Mouse (Mus musculus) limb, embryonic 12.5 days (tissue): Measurements from ENCODE around the gene Sipa1. TPM values are rescaled to one million over a fixed set of nuclear protein-coding genes. Genes with fewer than 3 reads are reported as not detected.

ENCODE experiments used
- ATAC-seq: fragments of 200-750 bp; cut with Nextera tagmentation; 2 replicates; pipeline ENCODE4 v1.8.0; 2017; ENCODE audit warnings: low read depth, moderate TSS enrichment; ENCODE audit not compliant: insufficient number of reproducible peaks, insufficient read depth, low FRiP score, low TSS enrichment
- H3K27ac ChIP-seq: fragments of 300-500 bp; sonication (generic); 2 replicates; pipeline ENCODE4 v1.5.1; 2016; ENCODE audit warnings: mild to moderate bottlenecking, moderate library complexity
- H3K27me3 ChIP-seq: fragments of 300-500 bp; sonication (generic); 2 replicates; pipeline ENCODE4 v1.6.1; 2016; ENCODE audit warnings: mild to moderate bottlenecking, moderate library complexity
- H3K36me3 ChIP-seq: fragments of 300-500 bp; sonication (generic); 2 replicates; pipeline ENCODE4 v1.6.1; 2016; ENCODE audit warnings: mild to moderate bottlenecking, moderate library complexity
- H3K4me1 ChIP-seq: fragments of 300-500 bp; sonication (generic); replicated peaks from 2 replicates; pipeline ENCODE4 v1.6.1; 2016
- H3K4me2 ChIP-seq: fragments of 300-500 bp; sonication (generic); 2 replicates; pipeline ENCODE4 v1.6.1; 2016; ENCODE audit warnings: mild to moderate bottlenecking, moderate library complexity
- H3K4me3 ChIP-seq: fragments of 300-500 bp; sonication (generic); replicated peaks from 2 replicates; pipeline ENCODE4 v1.5.1; 2016; ENCODE audit warnings: mild to moderate bottlenecking
- H3K9ac ChIP-seq: fragments of 300-500 bp; sonication (generic); replicated peaks from 2 replicates; pipeline ENCODE4 v1.6.1; 2016; ENCODE audit warnings: mild to moderate bottlenecking, moderate library complexity
- H3K9me3 ChIP-seq: fragments of 300-500 bp; sonication (generic); 2 replicates; pipeline ENCODE4 v1.6.1; 2016; ENCODE audit warnings: mild to moderate bottlenecking, moderate library complexity
- WGBS: fragments of 180-500 bp; shearing (Covaris S2); methylation state at CpG from one replicate; pipeline ENCODE4 v1.1.7; 2016; 5-methylcytosine and 5-hydroxymethylcytosine counted together
- polyA plus RNA-seq: library from polyadenylated mRNA; unstranded; fragments of >200 nt; fragmentation: Nextera tagmentation; extraction: Ambion mirVana; gene quantifications from 2 replicates; pipeline ENCODE4 v1.2.1, GENCODE M21; 2016

The Sipa1 gene
- polyA plus RNA-seq, 1 experiment from 2014 or later: 26.5 TPM

DNA sequence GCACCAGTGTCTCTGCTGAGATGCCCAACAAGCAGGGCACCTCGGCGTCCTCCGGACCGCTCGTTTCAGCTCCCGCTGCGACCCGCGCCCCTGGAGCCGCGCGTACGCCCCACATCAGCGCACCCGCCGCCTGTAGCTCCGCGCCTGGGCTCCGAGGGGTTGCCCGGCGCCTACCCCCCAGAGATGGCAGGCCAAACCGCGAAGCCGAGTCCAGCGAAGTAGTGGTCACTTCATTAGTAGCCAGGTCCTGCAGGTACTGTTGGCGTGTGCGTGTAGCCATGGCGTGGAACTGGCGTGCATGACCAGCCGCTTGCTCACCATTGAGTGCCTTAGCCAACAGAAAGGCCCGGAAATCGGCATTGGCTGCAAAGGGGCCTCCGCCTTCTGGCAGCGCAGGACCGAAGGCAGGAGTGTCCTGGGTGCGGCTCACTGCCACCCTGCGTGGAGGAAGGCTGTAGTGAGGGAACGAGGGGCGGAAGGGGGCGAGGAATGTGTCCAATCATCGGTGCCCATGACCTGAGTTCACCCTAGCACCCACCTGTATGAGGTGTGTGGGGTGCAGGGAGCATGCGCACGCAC, 8.7 kb downstream of the Sipa1 start:
- Histone ChIP-seq H3K27ac (no peak overlapping the region), H3K27me3 (peaks cover 30% of the 10 kb centered on the region), H3K36me3 (peaks cover 43% of the 10 kb centered on the region), H3K4me1 (peaks cover 24% of the 10 kb centered on the region), H3K9ac (peak overlapping the region; percentile 62), H3K4me2 (peak overlapping the region; percentile 82), H3K9me3 (no peaks in the 10 kb centered on the region), H3K4me3 (peak overlapping the region; percentile 47)
- 5% methylated on average over 43 of the region's 43 CpGs for WGBS
- peak; percentile 53 for ATAC-seq

DNA sequence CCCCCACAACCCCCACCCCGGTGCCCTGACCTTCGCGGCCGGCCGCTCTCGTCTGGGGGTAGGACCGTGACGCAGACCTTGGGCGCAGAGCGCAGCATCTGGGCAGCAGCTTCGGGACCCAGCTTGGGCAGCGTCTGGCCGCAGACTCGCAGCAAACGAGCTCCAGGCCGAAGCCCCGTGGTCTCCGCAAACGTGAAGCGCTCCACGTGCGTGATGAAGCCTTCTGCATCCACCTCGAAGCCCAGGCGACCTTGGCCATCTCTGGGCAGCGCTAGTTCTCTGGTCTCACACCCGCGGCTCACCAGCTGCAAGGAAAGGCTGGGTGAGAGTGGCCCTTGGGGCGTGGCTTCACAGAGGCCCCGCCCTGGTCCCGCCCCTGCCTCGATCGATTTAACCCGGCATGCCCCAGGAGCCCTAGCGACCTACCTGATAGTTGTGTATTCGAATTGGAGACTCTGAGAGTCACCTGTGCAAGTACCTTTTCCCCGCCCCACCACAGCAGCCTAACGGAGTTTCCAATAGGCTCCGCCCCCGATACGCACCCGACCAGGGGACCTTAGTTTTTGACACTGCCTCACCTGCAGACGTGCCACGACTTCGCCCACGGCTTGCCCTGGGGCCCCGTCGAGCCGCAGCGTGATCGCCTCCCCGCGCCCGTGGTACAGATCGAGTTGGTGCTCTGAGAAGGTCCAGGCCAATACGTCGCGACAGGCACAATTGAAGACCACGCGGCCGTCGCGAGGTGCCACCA, 9.4 kb downstream of the Sipa1 start:
- Histone ChIP-seq H3K4me2 (peak overlapping the region; percentile 82), H3K27ac (no peak overlapping the region), H3K27me3 (peaks cover 30% of the 10 kb centered on the region), H3K4me3 (peak overlapping the region; percentile 47), H3K9me3 (no peaks in the 10 kb centered on the region), H3K9ac (peak overlapping the region; percentile 62), H3K4me1 (peaks cover 29% of the 10 kb centered on the region), H3K36me3 (peaks cover 39% of the 10 kb centered on the region)
- WGBS: 3% methylated on average over 62 of the region's 62 CpGs
- peak; percentile 30 for ATAC-seq

GRCm38 (mm10) chr19:5652570-5652969, 10.9 kb downstream of the Sipa1 start:
- Histone ChIP-seq H3K36me3 (peaks cover 41% of the 10 kb centered on the region), H3K4me1 (peaks cover 40% of the 10 kb centered on the region)

DNA sequence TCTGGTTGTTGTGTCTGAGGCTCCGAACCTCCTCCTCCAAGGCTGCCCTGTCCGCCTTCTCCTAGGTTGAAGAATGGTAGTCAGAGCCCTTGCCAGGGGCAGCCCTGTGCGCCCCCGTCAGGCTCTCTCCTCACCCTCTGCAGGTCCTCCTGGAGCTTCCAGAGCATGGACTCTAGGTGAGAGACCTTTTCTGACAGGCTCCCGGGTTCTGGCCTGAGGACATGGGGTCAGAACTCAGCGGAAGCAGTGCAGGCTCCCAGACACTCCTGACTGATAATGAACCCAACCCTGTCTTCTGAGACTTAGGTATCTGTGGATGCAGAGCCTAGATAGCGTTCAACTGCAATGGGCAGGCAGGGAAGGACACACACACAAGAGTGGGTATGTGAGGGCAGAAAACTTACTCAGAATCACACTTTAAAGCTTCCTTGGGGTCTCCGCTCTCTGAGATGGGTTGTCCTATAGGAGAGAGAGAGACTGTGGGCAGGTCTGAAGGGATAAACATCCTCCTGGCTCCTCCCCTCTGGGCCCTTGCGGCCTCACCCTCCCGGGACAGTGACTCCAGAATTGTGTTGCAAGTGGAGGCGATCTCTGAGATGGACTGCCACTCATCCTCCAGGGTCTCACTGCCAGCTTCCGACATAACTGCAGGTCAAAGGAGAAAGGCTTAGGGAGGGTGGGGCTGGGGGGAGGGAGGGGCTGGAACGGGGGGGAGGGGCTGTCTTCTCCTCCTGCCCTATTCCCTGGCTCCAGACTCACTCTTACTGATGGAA, 11.8 kb downstream of the Sipa1 start:
- Histone ChIP-seq H3K9me3 (no peaks in the 10 kb centered on the region), H3K9ac (0 out of 2 replicates have a peak overlapping the region, but pooled peaks have one; percentile 12), H3K4me2 (no peak overlapping the region), H3K27me3 (peaks cover 30% of the 10 kb centered on the region), H3K36me3 (peaks cover 47% of the 10 kb centered on the region), H3K4me3 (no peak overlapping the region), H3K4me1 (peaks cover 40% of the 10 kb centered on the region), H3K27ac (no peak overlapping the region)
- 59% methylated on average over 12 of the region's 13 CpGs for WGBS
- no peak for ATAC-seq

More at GRCm38 (mm10) chr19:5652570-5652969, 10.9 kb downstream of the Sipa1 start:
- no peak overlapping the region for H3K9ac ChIP-seq
- 74% methylated on average over 6 of the region's 6 CpGs for WGBS
- no peak for ATAC-seq
- H3K4me2 ChIP-seq: no peak overlapping the region
- no peak overlapping the region for H3K27ac ChIP-seq
- H3K9me3 ChIP-seq: no peaks in the 10 kb centered on the region
- H3K27me3 ChIP-seq: peaks cover 30% of the 10 kb centered on the region
- no peak overlapping the region for H3K4me3 ChIP-seq

DNA sequence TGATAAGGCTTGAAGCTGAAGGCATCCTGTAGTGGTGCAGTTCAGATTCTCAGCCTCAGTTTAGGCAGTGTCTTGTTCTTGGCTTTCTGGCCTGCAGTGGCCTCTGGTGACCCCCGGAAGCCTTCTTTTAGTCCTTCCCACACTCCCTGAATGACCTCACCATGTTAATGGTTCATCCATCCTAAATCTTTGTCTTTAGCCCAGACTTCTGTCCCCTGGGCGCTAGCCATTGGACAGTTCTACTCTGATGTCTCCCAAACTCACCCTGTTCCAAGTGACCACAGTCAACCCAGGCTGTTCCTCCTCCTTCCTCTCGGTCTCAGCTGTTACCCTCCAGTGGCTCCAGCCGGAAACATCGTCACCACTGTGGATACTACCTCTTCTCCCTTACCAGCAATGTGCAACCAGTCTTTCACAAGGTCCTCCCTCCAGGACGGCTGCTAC, 14.2 kb downstream of the Sipa1 start:
- Histone ChIP-seq H3K27ac (peak overlapping the region; percentile 89), H3K4me3 (peak overlapping the region; percentile 29), H3K27me3 (peaks cover 7% of the 10 kb centered on the region), H3K9ac (peak overlapping the region; percentile 13; the same call in 1 of the 2 replicates), H3K4me1 (peaks cover 22% of the 10 kb centered on the region), H3K9me3 (no peaks in the 10 kb centered on the region), H3K36me3 (peaks cover 62% of the 10 kb centered on the region), H3K4me2 (peak overlapping the region; percentile 58)
- 67% methylated on average over 6 of the region's 6 CpGs for WGBS
- no peak for ATAC-seq

GRCm38 (mm10) chr19:5648401-5649297, 14.9 kb downstream of the Sipa1 start:
- H3K4me1 ChIP-seq: peaks cover 16% of the 10 kb centered on the region; the same call in 1 of the 2 replicates
- peak; percentile 84 for ATAC-seq
- H3K4me2 ChIP-seq: peak overlapping the region; percentile 58
- 11% methylated on average over 26 of the region's 26 CpGs for WGBS
- peak overlapping the region; percentile 13 for H3K9ac ChIP-seq
- peak overlapping the region; percentile 89 for H3K27ac ChIP-seq
- H3K4me3 ChIP-seq: peak overlapping the region; percentile 29
- H3K36me3 ChIP-seq: peaks cover 69% of the 10 kb centered on the region
- no peaks in the 10 kb centered on the region for H3K9me3 ChIP-seq
- peaks cover 2% of the 10 kb centered on the region; the same call in 1 of the 2 replicates for H3K27me3 ChIP-seq

DNA sequence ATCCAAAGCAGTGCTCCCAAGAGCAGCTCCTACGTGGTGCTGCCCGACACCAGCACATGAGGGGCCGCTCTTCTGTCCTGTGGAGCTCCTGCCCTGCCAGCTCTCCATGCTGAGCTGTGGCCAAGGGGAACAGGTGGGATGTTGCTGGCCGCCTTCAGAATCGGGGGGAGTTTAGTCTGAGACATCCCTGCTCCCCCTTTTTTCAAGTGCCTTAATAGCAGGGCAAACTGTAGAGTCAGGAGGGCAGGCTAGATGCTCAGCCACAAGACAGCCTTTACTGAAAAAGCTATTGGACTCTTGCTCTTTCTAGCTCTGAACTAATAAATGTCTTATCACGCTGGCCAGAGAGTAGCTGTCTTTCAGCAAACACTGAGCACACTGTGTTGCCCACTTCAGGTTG, 15.7 kb downstream of the Sipa1 start:
- Histone ChIP-seq H3K27me3 (no peaks in the 10 kb centered on the region), H3K4me3 (no peak overlapping the region), H3K4me1 (peaks cover 16% of the 10 kb centered on the region; the same call in 1 of the 2 replicates), H3K36me3 (peaks cover 75% of the 10 kb centered on the region), H3K27ac (peak overlapping the region; percentile 89; the same call in 1 of the 2 replicates), H3K9ac (0 out of 2 replicates have a peak overlapping the region, but pooled peaks have one; percentile 0), H3K4me2 (no peak overlapping the region), H3K9me3 (no peaks in the 10 kb centered on the region)
- 95% methylated on average over 6 of the region's 6 CpGs for WGBS
- no peak for ATAC-seq

DNA sequence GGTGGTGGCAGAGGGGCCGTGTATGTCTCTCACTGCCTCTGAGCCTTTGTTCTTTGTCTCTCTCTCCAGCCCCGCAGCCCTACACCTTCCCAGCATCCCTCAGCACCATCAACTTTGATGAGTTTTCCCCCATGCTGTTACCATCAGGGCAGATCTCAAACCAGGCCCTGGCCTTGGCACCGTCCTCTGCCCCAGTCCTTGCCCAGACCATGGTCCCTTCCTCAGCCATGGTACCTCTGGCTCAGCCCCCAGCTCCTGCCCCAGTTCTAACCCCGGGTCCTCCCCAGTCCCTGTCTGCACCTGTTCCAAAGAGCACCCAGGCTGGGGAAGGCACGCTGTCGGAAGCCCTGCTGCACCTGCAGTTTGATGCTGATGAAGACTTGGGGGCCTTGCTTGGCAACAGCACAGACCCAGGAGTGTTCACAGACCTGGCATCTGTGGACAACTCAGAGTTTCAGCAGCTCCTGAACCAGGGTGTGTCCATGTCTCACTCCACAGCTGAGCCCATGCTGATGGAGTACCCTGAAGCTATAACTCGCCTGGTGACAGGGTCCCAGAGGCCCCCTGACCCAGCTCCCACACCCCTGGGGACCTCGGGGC, 16.7 kb downstream of the Sipa1 start:
- no peak overlapping the region for H3K4me2 ChIP-seq
- no peak overlapping the region for H3K4me3 ChIP-seq
- WGBS: 90% methylated on average over 8 of the region's 8 CpGs
- peaks cover 78% of the 10 kb centered on the region for H3K36me3 ChIP-seq
- H3K9ac ChIP-seq: no peak overlapping the region
- H3K9me3 ChIP-seq: no peaks in the 10 kb centered on the region
- peaks cover 16% of the 10 kb centered on the region; the same call in 1 of the 2 replicates for H3K4me1 ChIP-seq
- no peak for ATAC-seq
- H3K27me3 ChIP-seq: no peaks in the 10 kb centered on the region
- H3K27ac ChIP-seq: no peak overlapping the region

- no peak overlapping the region for H3K4me3 ChIP-seq
- peaks cover 16% of the 10 kb centered on the region; the same call in 1 of the 2 replicates for H3K4me1 ChIP-seq
- H3K4me2 ChIP-seq: no peak overlapping the region
- 95% methylated on average over 9 of the region's 9 CpGs for WGBS
- H3K9me3 ChIP-seq: no peaks in the 10 kb centered on the region
- peaks cover 78% of the 10 kb centered on the region for H3K36me3 ChIP-seq
- no peak overlapping the region for H3K9ac ChIP-seq
- no peak for ATAC-seq
- H3K27ac ChIP-seq: no peak overlapping the region
- no peaks in the 10 kb centered on the region for H3K27me3 ChIP-seq
Observed at GRCm38 (mm10) chr19:5645280-5645679, 18.2 kb downstream of the Sipa1 start.

DNA sequence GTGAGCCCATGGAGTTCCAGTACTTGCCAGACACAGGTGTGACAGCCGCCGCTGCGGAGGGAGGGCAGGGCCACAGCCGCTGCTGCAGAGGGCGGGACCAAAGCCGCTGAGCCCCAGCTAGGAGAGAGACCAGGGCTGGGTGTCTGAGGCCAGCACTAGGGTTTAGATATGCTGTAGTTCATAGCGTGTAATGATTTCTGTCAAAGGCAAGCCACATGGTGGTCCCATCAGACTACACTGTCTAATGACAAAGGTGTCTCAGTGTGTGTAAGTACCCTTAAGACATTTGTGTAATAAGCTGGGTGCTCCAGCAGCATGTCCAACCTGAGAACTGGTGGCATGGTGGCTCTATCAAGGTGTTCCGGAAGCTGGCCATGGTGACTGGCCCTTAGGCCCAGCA, 21.9 kb downstream of the Sipa1 start:
- H3K4me1 ChIP-seq: peaks cover 16% of the 10 kb centered on the region
- no peak overlapping the region for H3K4me3 ChIP-seq
- WGBS: 85% methylated on average over 8 of the region's 8 CpGs

More for the DNA sequence above, 21.9 kb downstream of the Sipa1 start:
- Histone ChIP-seq H3K27ac (no peak overlapping the region), H3K9ac (no peak overlapping the region; the same call in 1 of the 2 replicates), H3K36me3 (peaks cover 81% of the 10 kb centered on the region), H3K4me2 (no peak overlapping the region), H3K27me3 (no peaks in the 10 kb centered on the region), H3K9me3 (no peaks in the 10 kb centered on the region)
- no peak for ATAC-seq
